Mouse (Mus musculus) testis, adult 2 months (tissue): ENCODE results near the gene Iqsec2.

Experiments
- CTCF ChIP-seq: fragments of 200-500 bp; IDR thresholded peaks from 2 replicates; pipeline ENCODE4 v1.5.1; 2012; ENCODE audit warnings: low read depth, mild to moderate bottlenecking, inconsistent platforms, low read length, moderate library complexity; ENCODE audit not compliant: control insufficient read depth, insufficient read depth, insufficient replicate concordance
- POLR2A ChIP-seq: fragments of 200-500 bp; IDR thresholded peaks from 2 replicates; pipeline ENCODE4 v1.6.1; 2012; ENCODE audit warnings: low read depth, mild to moderate bottlenecking, inconsistent platforms, low read length, moderate library complexity; ENCODE audit not compliant: control insufficient read depth

DNA sequence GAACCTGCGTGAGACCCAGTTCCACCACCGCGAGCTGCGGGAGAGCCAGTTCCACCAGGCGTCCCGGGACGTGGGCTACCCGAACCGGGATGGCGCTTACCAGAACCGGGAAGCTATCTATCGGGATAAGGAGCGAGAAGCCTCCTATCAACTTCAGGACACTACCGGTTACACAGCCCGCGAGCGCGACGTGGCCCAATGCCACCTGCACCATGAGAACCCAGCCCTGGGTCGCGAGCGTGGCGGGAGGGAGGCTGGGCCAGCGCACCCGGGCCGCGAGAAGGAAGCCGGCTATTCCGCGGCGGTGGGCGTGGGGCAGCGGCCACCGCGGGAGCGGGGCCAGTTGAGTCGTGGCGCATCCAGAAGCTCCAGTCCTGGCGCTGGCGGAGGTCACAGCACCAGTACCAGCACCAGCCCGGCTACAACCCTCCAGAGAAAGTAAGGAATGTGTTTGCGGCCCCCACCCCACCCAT, 710 bp downstream of the Iqsec2 start:
- no peak for TF ChIP-seq CTCF
- TF ChIP-seq POLR2A = no peak
